Mouse (Mus musculus): ENCODE measurements around the gene 4930562C15Rik. TPM values are rescaled to one million over a fixed set of nuclear protein-coding genes. Genes with fewer than 3 reads are reported as not detected.
"Not testable (repeated sequence)": the region's sequence is repeated elsewhere in the genome, so short reads cannot be mapped to it uniquely, and the experiment has no call there.

4930562C15Rik gene
- polyA plus RNA-seq (2015; fragmentation: Nextera tagmentation; extraction: Ambion mirVana), result 0.26 and 0.28 TPM in 2 replicates

DNA sequence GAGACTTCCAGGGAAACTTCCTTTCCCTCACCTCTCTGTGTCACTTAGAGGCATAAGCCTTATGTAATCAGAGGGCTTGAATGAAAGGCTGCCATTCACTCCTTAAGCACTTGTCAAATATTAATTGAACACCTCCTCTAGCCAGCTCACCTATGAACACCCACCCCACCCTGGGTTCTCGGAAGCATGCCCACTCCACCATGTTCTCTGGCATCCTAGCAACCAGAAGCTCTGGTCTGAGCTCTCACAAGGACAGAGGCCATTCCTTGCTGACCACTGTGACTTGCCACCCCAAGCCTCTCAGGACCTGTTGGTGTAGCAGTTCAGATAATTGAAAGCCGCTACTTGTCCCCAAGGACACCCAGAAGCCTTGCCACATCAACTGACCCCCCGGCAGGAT, at the start of gene 4930562C15Rik:
Gene 4930562C15Rik, plus strand, starts transcription at position 226 of the 400 bp plus-strand sequence.
- 72% methylated on average over 3 of the region's 3 CpGs for WGBS
- ATAC-seq (replicated peaks; ENCODE audit: insufficient number of reproducible peaks, insufficient read depth, low FRiP score, low read depth), result no peak
- Histone ChIP-seq H3K9ac (no peak within 1 kb of the TSS), H3K4me1 (replicated peaks) (no peaks in the 10 kb centered on the region), H3K4me3 (no peak within 1 kb of the TSS), H3K27me3 (0 out of 2 replicates have a peak, but pooled peaks cover 5% of the 10 kb centered on the region), H3K36me3 (no peaks in the 10 kb centered on the region), H3K4me2 (no peak within 1 kb of the TSS), H3K9me3 (replicated peaks) (no peaks in the 10 kb centered on the region), H3K27ac (no peak within 1 kb of the TSS)

GRCm38 (mm10) chr16:4785706-4786105, 49.5 kb upstream of the 4930562C15Rik start:
- H3K27ac ChIP-seq, result peak overlapping the region; percentile 68
- H3K4me2 ChIP-seq, result peak overlapping the region; percentile 88
- 43% methylated on average over 4 of the region's 4 CpGs for WGBS
- peaks cover 76% of the 10 kb centered on the region for H3K4me1 ChIP-seq (replicated peaks)
- H3K27me3 ChIP-seq, result no peaks in the 10 kb centered on the region
- ATAC-seq (replicated peaks; ENCODE audit: insufficient number of reproducible peaks, insufficient read depth, low FRiP score, low read depth), result no peak
- H3K4me3 ChIP-seq, result no peak overlapping the region
- no peaks in the 10 kb centered on the region for H3K36me3 ChIP-seq
- H3K9ac ChIP-seq, result no peak overlapping the region
- no peaks in the 10 kb centered on the region for H3K9me3 ChIP-seq (replicated peaks)

DNA sequence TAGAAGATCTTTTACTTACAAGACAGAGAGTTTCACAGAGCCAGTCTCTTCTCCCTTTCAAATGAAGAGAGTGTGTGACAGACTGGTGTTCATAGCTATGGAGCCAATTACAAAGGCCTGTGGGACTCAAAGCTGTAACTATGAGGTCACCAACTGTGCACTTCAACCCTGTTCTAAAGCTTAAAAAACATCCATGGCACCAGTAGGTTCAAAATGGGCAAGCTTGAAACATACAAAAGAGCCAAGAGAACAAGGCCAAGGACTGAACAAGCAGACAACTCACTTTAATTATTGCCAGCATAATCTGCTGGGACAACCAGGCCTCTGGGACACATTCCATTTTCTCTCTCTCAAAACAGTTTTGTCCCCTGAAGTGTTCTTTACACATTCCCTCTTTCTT, 47.0 kb upstream of the 4930562C15Rik start:
- H3K9me3 ChIP-seq (replicated peaks), result no peaks in the 10 kb centered on the region
- H3K27me3 ChIP-seq, result no peaks in the 10 kb centered on the region
- H3K36me3 ChIP-seq, result no peaks in the 10 kb centered on the region
- H3K4me3 ChIP-seq, result peak overlapping the region; percentile 81
- peak overlapping the region; percentile 25; the same call in 1 of the 2 replicates for H3K9ac ChIP-seq
- H3K27ac ChIP-seq, result no peak overlapping the region
- no peak for ATAC-seq (replicated peaks; ENCODE audit: insufficient number of reproducible peaks, insufficient read depth, low FRiP score, low read depth)
- H3K4me1 ChIP-seq (replicated peaks), result peaks cover 52% of the 10 kb centered on the region
- H3K4me2 ChIP-seq, result peak overlapping the region; percentile 88

DNA sequence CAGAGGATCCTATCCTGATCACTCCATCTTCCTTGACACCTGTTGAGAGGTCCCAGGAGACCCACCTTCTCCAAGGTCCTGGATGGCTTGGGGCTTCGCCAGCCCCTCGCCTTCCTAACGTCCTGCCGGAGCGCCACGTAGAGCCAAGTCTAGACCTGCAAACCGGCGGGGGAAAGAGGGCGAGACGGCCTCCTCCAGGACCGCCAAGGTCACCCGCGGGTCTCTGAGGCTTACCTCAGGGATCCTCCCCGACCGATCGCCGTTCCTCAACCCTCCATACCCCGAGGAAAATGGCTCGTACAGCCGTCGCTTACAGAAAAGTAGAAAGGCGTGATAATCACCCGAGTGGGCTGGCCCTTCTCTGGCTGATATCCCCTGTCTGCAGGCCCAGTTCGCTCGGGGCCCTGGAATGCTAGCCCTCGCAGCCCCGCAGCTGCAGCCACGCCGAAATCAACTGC, 45.9 kb upstream of the 4930562C15Rik start:
- WGBS, result 1% methylated on average over 29 of the region's 29 CpGs
- peaks cover 42% of the 10 kb centered on the region for H3K4me1 ChIP-seq (replicated peaks)

DNA sequence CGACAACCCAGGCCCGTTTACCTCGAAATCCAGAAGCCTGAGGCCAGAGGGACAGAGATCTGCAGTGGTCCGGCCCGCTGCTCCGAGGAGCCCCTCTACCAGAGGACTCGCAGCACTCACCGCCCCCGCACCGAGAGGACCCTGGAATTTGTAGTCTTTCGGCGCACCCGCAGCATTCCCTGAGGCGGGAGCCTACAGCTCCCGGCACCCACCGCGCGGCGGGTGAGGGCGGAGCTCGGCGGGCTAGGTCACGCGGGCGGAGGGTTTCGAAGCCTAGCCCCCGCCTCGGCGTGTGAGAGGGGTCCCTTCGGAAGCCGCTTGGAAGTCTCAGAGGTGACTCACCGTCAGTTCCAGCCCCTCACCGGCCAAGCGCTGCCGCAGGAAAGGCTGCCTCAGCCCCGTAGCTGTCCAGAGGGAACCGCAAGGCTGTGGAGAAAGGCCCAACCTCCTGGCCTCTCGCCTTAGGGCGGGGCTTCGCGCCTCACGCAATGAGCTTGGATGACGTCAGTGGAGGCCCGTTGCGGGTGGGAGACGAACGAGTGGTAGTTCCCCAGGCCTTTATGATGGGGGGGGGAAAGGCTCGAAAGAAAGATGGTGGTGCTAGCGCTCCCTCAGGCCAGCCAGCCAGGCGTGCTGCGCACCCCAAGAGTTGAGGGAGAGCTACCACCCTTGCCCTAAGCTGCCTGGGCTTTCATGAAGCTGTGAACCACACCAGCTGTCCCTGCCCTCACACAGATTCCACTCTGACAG, 45.2 kb upstream of the 4930562C15Rik start, which contains the start of gene Cdip1:
Gene Cdip1, minus strand, starts transcription at position 483 of the 750 bp plus-strand sequence.
- ATAC-seq (replicated peaks; ENCODE audit: insufficient number of reproducible peaks, insufficient read depth, low FRiP score, low read depth), result peak; percentile 98
- Histone ChIP-seq H3K4me2 (peak within 1 kb of the TSS; percentile 88), H3K9ac (peak within 1 kb of the TSS; percentile 87), H3K27ac (peak within 1 kb of the TSS; percentile 97), H3K27me3 (no peaks in the 10 kb centered on the region), H3K4me1 (replicated peaks) (peaks cover 35% of the 10 kb centered on the region), H3K4me3 (peak within 1 kb of the TSS; percentile 81), H3K36me3 (no peaks in the 10 kb centered on the region), H3K9me3 (replicated peaks) (no peaks in the 10 kb centered on the region)
- under 1% methylated on average over 51 of the region's 51 CpGs for WGBS

More for the DNA sequence above, 45.9 kb upstream of the 4930562C15Rik start:
- H3K36me3 ChIP-seq, result no peaks in the 10 kb centered on the region
- ATAC-seq (replicated peaks; ENCODE audit: insufficient number of reproducible peaks, insufficient read depth, low FRiP score, low read depth), result peak; percentile 36
- H3K27me3 ChIP-seq, result no peaks in the 10 kb centered on the region
- peak overlapping the region; percentile 88 for H3K4me2 ChIP-seq
- H3K9me3 ChIP-seq (replicated peaks), result no peaks in the 10 kb centered on the region
- peak overlapping the region; percentile 81 for H3K4me3 ChIP-seq
- H3K9ac ChIP-seq, result peak overlapping the region; percentile 87
- peak overlapping the region; percentile 97 for H3K27ac ChIP-seq

DNA sequence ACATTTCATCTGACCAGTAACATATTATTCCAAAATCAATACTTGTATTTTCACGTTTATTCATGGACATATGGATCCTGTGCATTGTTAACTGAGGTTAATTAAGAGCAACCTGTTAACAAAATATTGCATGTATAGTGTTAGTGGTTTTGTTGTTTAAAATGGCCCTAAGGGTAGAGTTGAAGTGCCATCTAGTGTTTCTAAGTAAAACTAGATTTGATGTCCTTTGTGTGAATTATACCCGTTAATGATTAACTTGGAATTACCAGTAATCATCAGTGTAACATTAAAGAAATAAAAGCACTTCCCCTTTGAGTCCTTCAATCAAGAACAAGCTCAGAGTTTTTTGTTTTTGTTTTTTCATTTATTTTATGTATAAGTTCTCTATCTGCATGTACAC, 43.9 kb upstream of the 4930562C15Rik start:
- H3K9me3 ChIP-seq (replicated peaks), result no peaks in the 10 kb centered on the region
- ATAC-seq (replicated peaks; ENCODE audit: insufficient number of reproducible peaks, insufficient read depth, low FRiP score, low read depth), result no peak
- H3K36me3 ChIP-seq, result no peaks in the 10 kb centered on the region
- WGBS, result 52% methylated on average over 2 of the region's 2 CpGs
- H3K27ac ChIP-seq, result no peak overlapping the region
- H3K4me3 ChIP-seq, result no peak overlapping the region
- no peaks in the 10 kb centered on the region for H3K27me3 ChIP-seq
- no peak overlapping the region for H3K9ac ChIP-seq
- peaks cover 24% of the 10 kb centered on the region for H3K4me1 ChIP-seq (replicated peaks)
- no peak overlapping the region for H3K4me2 ChIP-seq

DNA sequence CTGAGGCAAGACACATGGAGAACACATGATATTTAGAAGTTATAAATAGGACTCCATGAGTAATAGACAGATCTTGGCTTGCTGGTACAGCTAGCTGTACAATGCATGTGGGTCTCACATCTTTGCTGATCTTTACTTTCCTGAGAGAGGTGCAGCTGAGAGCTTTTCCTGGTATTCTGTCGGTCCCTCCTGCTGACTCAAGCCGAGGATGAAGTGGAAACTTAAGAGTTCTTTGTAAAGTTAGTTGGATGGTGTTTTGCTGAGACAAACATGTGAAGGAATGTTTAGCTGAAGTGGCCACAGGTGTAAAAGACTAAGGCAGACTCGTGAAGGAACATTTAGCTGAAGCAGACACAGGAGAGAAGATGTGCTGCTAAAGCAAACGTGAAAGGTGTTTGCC, 38.6 kb upstream of the 4930562C15Rik start:
- WGBS, result 67% methylated on average over 4 of the region's 4 CpGs
- H3K4me3 ChIP-seq, result no peak overlapping the region
- H3K27me3 ChIP-seq, result no peaks in the 10 kb centered on the region
- no peak for ATAC-seq (replicated peaks; ENCODE audit: insufficient number of reproducible peaks, insufficient read depth, low FRiP score, low read depth)
- no peaks in the 10 kb centered on the region for H3K36me3 ChIP-seq
- H3K9me3 ChIP-seq (replicated peaks), result no peaks in the 10 kb centered on the region
- no peak overlapping the region for H3K9ac ChIP-seq
- H3K27ac ChIP-seq, result no peak overlapping the region
- H3K4me2 ChIP-seq, result no peak overlapping the region
- no peaks in the 10 kb centered on the region for H3K4me1 ChIP-seq (replicated peaks)

DNA sequence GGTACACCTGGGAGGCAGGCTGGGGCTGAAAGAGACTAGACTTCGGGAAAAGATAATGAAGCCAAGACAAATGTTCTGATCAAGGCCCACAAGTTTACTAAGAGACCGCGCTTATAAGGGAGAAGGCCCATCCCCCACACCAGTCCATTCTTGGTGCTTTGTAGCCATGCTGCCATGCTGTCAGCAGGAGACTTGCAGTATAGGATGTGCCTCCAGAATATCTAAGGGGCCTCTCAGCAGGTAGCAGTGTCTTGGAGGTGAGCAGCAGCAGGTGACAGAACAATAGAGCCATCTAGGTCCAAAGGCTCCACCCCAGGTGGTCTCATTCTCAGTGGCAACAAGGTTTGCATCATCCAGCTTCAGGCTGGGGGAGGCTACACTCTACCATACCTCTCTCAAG, 16.9 kb upstream of the 4930562C15Rik start:
- no peaks in the 10 kb centered on the region for H3K27me3 ChIP-seq
- no peak for ATAC-seq (replicated peaks; ENCODE audit: insufficient number of reproducible peaks, insufficient read depth, low FRiP score, low read depth)
- H3K36me3 ChIP-seq, result no peaks in the 10 kb centered on the region
- H3K4me2 ChIP-seq, result no peak overlapping the region
- WGBS, result 76% methylated on average over 3 of the region's 3 CpGs
- no peak overlapping the region for H3K9ac ChIP-seq
- H3K4me3 ChIP-seq, result no peak overlapping the region
- H3K27ac ChIP-seq, result no peak overlapping the region
- no peaks in the 10 kb centered on the region for H3K4me1 ChIP-seq (replicated peaks)
- 0 out of 2 replicates have a peak, but pooled peaks cover 5% of the 10 kb centered on the region for H3K9me3 ChIP-seq (replicated peaks)

- not testable (repeated sequence) for H3K27me3 ChIP-seq; H3K4me1 ChIP-seq (replicated peaks); H3K27ac ChIP-seq; H3K9me3 ChIP-seq (replicated peaks); H3K36me3 ChIP-seq; H3K9ac ChIP-seq; ATAC-seq (replicated peaks; ENCODE audit: insufficient number of reproducible peaks, insufficient read depth, low FRiP score, low read depth); H3K4me2 ChIP-seq; H3K4me3 ChIP-seq
- WGBS, result 74% methylated on average over 5 of the region's 5 CpGs
These were observed 10.8 kb upstream of the 4930562C15Rik start for GRCm38 (mm10) chr16:4824466-4824865.

DNA sequence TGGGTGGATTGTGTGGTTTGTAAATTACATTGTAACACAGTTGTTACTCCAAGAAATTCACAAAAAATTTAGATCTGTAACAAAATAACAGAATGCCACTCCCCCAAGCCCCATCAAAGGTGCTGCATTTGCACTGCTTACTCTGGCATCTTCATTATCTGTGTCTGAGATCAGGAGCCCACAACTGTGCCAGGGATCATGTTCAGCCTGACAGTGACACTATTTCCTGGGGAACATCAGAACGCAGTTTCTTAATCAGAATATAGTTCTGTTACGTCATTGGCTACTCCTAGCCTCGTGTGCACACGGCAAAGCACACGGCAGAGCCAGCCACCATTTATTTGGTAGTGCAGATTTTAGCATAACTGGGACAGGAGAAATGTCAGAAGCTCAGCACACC, 7.6 kb upstream of the 4930562C15Rik start:
- H3K27me3 ChIP-seq, result no peaks in the 10 kb centered on the region
- no peak overlapping the region for H3K4me3 ChIP-seq
- H3K4me2 ChIP-seq, result no peak overlapping the region
- no peak for ATAC-seq (replicated peaks; ENCODE audit: insufficient number of reproducible peaks, insufficient read depth, low FRiP score, low read depth)
- no peaks in the 10 kb centered on the region for H3K4me1 ChIP-seq (replicated peaks)
- H3K9ac ChIP-seq, result no peak overlapping the region
- H3K27ac ChIP-seq, result no peak overlapping the region
- H3K9me3 ChIP-seq (replicated peaks), result no peaks in the 10 kb centered on the region
- 84% methylated on average over 5 of the region's 5 CpGs for WGBS
- no peaks in the 10 kb centered on the region for H3K36me3 ChIP-seq

DNA sequence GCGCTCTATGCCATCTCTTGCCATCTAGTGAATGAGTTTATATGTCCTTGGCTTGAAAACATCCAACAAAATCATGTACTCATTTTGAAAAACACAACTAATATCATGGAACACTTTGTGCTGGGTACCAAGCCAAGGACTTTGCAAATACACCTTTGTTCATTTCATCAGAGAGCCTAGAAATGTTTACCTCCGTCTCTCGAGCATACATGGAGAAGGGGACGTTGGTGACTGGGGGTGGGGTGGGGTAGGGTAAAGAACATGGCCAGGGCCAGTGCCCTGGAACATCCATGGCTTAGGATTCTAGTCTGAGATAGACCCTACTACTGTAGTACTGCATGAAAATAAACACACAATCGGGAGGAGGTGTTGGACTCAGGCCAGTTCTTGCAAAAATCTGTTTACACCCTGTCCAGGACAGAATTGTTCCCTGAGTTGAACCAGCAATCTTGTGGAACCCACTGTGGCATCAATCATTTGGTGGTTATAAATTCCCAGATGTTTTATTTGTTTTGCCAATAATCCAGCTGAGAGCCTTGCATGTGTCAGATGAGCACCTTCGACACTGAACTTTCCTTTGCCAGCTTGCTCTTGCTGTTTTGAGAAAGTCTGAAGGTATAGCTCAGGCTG, 5.8 kb upstream of the 4930562C15Rik start:
- no peaks in the 10 kb centered on the region for H3K27me3 ChIP-seq
- no peak overlapping the region for H3K4me2 ChIP-seq
- no peak overlapping the region for H3K27ac ChIP-seq
- no peaks in the 10 kb centered on the region for H3K4me1 ChIP-seq (replicated peaks)
- 73% methylated on average over 6 of the region's 6 CpGs for WGBS
- H3K4me3 ChIP-seq, result no peak overlapping the region
- H3K9ac ChIP-seq, result no peak overlapping the region
- ATAC-seq (replicated peaks; ENCODE audit: insufficient number of reproducible peaks, insufficient read depth, low FRiP score, low read depth), result no peak
- no peaks in the 10 kb centered on the region for H3K36me3 ChIP-seq
- no peaks in the 10 kb centered on the region for H3K9me3 ChIP-seq (replicated peaks)

All from heart, embryonic 15.5 days (tissue).